Mouse (Mus musculus) neural tube, embryonic 12.5 days (tissue): ENCODE results near the gene Pcdh15. TPM values are rescaled to one million over a fixed set of nuclear protein-coding genes. Genes with fewer than 3 reads are reported as not detected.

Source experiments
- ATAC-seq: fragments of 200-750 bp; cut with Nextera tagmentation; 2 replicates; pipeline ENCODE4 v1.8.0; 2017; ENCODE audit warnings: low read depth, mild to moderate bottlenecking, moderate TSS enrichment, moderate library complexity; ENCODE audit not compliant: low FRiP score
- H3K27ac ChIP-seq: fragments of 300-500 bp; sonication (generic); 2 replicates; pipeline ENCODE4 v1.5.1; 2016
- H3K27me3 ChIP-seq: fragments of 300-500 bp; sonication (generic); replicated peaks from 2 replicates; pipeline ENCODE4 v1.6.1; 2016; ENCODE audit warnings: mild to moderate bottlenecking
- H3K36me3 ChIP-seq: fragments of 300-500 bp; sonication (generic); 2 replicates; pipeline ENCODE4 v1.6.1; 2016; ENCODE audit warnings: mild to moderate bottlenecking
- H3K4me1 ChIP-seq: fragments of 300-500 bp; sonication (generic); 2 replicates; pipeline ENCODE4 v1.6.1; 2016
- H3K4me2 ChIP-seq: fragments of 300-500 bp; sonication (generic); replicated peaks from 2 replicates; pipeline ENCODE4 v1.6.1; 2016; ENCODE audit warnings: mild to moderate bottlenecking
- H3K4me3 ChIP-seq: fragments of 300-500 bp; sonication (generic); 2 replicates; pipeline ENCODE4 v1.5.1; 2016
- H3K9ac ChIP-seq: fragments of 300-500 bp; sonication (generic); 2 replicates; pipeline ENCODE4 v1.6.1; 2016; ENCODE audit warnings: mild to moderate bottlenecking
- H3K9me3 ChIP-seq: fragments of 300-500 bp; sonication (generic); 2 replicates; pipeline ENCODE4 v1.6.1; 2016; ENCODE audit warnings: mild to moderate bottlenecking
- WGBS: fragments of 180-500 bp; shearing (Covaris S2); methylation state at CpG from one replicate; pipeline ENCODE4 v1.1.7; 2016; 5-methylcytosine and 5-hydroxymethylcytosine counted together
- polyA plus RNA-seq: library from polyadenylated mRNA; unstranded; fragments of >200 nt; fragmentation: Nextera tagmentation; extraction: Ambion mirVana; gene quantifications from 2 replicates; pipeline ENCODE4 v1.2.1, GENCODE M21; 2016

The Pcdh15 gene
- polyA plus RNA-seq, 1 experiment from 2014 or later: 7.1 TPM

- H3K9me3 ChIP-seq: no peaks in the 10 kb centered on the region
- H3K27me3 ChIP-seq: no peaks in the 10 kb centered on the region
- no peak overlapping the region for H3K9ac ChIP-seq
- no peak overlapping the region for H3K4me2 ChIP-seq
- no peaks in the 10 kb centered on the region for H3K36me3 ChIP-seq
- WGBS: 80% methylated on average over 4 of the region's 4 CpGs
- no peaks in the 10 kb centered on the region for H3K4me1 ChIP-seq
- no peak overlapping the region for H3K27ac ChIP-seq
- H3K4me3 ChIP-seq: no peak overlapping the region
- no peak for ATAC-seq
These were observed 48.8 kb downstream of the Pcdh15 start for GRCm38 (mm10) chr10:73147978-73148377.

- H3K4me1 ChIP-seq: no peaks in the 10 kb centered on the region
- H3K4me2 ChIP-seq: no peak overlapping the region
- no peaks in the 10 kb centered on the region for H3K27me3 ChIP-seq
- no peak overlapping the region for H3K4me3 ChIP-seq
- ATAC-seq: no peak
- H3K9ac ChIP-seq: no peak overlapping the region
- no peaks in the 10 kb centered on the region for H3K9me3 ChIP-seq
- WGBS: 81% methylated on average over 5 of the region's 5 CpGs
- no peaks in the 10 kb centered on the region for H3K36me3 ChIP-seq
- H3K27ac ChIP-seq: no peak overlapping the region
These were observed 55.4 kb downstream of the Pcdh15 start for GRCm38 (mm10) chr10:73154544-73154943.

GRCm38 (mm10) chr10:73161757-73162156, 62.6 kb downstream of the Pcdh15 start:
- no peak overlapping the region for H3K4me2 ChIP-seq
- ATAC-seq: no peak
- H3K9me3 ChIP-seq: no peaks in the 10 kb centered on the region
- no peak overlapping the region for H3K4me3 ChIP-seq
- H3K9ac ChIP-seq: no peak overlapping the region
- no peaks in the 10 kb centered on the region for H3K36me3 ChIP-seq
- no peaks in the 10 kb centered on the region for H3K4me1 ChIP-seq
- WGBS: 91% methylated on average over 1 of the region's 1 CpGs
- no peak overlapping the region for H3K27ac ChIP-seq
- no peaks in the 10 kb centered on the region for H3K27me3 ChIP-seq

GRCm38 (mm10) chr10:73216001-73216400, 116.9 kb downstream of the Pcdh15 start:
- ATAC-seq: no peak
- H3K36me3 ChIP-seq: no peaks in the 10 kb centered on the region
- H3K9me3 ChIP-seq: no peaks in the 10 kb centered on the region
- 70% methylated on average over 2 of the region's 2 CpGs for WGBS
- no peak overlapping the region for H3K9ac ChIP-seq
- H3K4me2 ChIP-seq: no peak overlapping the region
- no peaks in the 10 kb centered on the region for H3K4me1 ChIP-seq
- no peak overlapping the region for H3K4me3 ChIP-seq
- H3K27me3 ChIP-seq: no peaks in the 10 kb centered on the region
- H3K27ac ChIP-seq: no peak overlapping the region

- Histone ChIP-seq H3K27ac (no peak overlapping the region), H3K36me3 (no peaks in the 10 kb centered on the region), H3K4me1 (no peaks in the 10 kb centered on the region), H3K4me2 (no peak overlapping the region), H3K9ac (no peak overlapping the region), H3K27me3 (no peaks in the 10 kb centered on the region), H3K9me3 (no peaks in the 10 kb centered on the region), H3K4me3 (no peak overlapping the region)
- ATAC-seq: no peak
- 84% methylated on average over 5 of the region's 5 CpGs for WGBS
These were observed 143.2 kb downstream of the Pcdh15 start for GRCm38 (mm10) chr10:73242294-73242693.

GRCm38 (mm10) chr10:73280438-73280837, 181.3 kb downstream of the Pcdh15 start:
- H3K9me3 ChIP-seq: no peaks in the 10 kb centered on the region
- H3K9ac ChIP-seq: no peak overlapping the region
- H3K4me1 ChIP-seq: no peaks in the 10 kb centered on the region
- no peak overlapping the region for H3K4me3 ChIP-seq
- H3K27me3 ChIP-seq: no peaks in the 10 kb centered on the region
- no peak for ATAC-seq
- WGBS: 85% methylated on average over 4 of the region's 4 CpGs
- H3K36me3 ChIP-seq: no peaks in the 10 kb centered on the region
- H3K27ac ChIP-seq: no peak overlapping the region
- no peak overlapping the region for H3K4me2 ChIP-seq

- H3K4me3 ChIP-seq: no peak overlapping the region
- H3K27me3 ChIP-seq: no peaks in the 10 kb centered on the region
- WGBS: 75% methylated on average over 5 of the region's 5 CpGs
These were observed 197.3 kb downstream of the Pcdh15 start for GRCm38 (mm10) chr10:73296456-73296855.

GRCm38 (mm10) chr10:73301951-73302350, 202.8 kb downstream of the Pcdh15 start:
- H3K27me3 ChIP-seq: no peaks in the 10 kb centered on the region
- H3K9me3 ChIP-seq: no peaks in the 10 kb centered on the region
- H3K27ac ChIP-seq: no peak overlapping the region
- ATAC-seq: no peak
- H3K36me3 ChIP-seq: no peaks in the 10 kb centered on the region
- WGBS: 91% methylated on average over 8 of the region's 8 CpGs
- no peaks in the 10 kb centered on the region for H3K4me1 ChIP-seq
- H3K9ac ChIP-seq: no peak overlapping the region
- H3K4me2 ChIP-seq: no peak overlapping the region
- no peak overlapping the region for H3K4me3 ChIP-seq

More at GRCm38 (mm10) chr10:73296456-73296855, 197.3 kb downstream of the Pcdh15 start:
- Histone ChIP-seq H3K4me1 (no peaks in the 10 kb centered on the region), H3K4me2 (no peak overlapping the region), H3K9me3 (no peaks in the 10 kb centered on the region), H3K9ac (no peak overlapping the region), H3K36me3 (no peaks in the 10 kb centered on the region), H3K27ac (no peak overlapping the region)
- no peak for ATAC-seq

GRCm38 (mm10) chr10:73306677-73307076, 207.5 kb downstream of the Pcdh15 start:
- Histone ChIP-seq H3K27me3 (no peaks in the 10 kb centered on the region), H3K4me2 (no peak overlapping the region), H3K9ac (no peak overlapping the region), H3K4me3 (no peak overlapping the region), H3K36me3 (no peaks in the 10 kb centered on the region), H3K4me1 (no peaks in the 10 kb centered on the region), H3K27ac (no peak overlapping the region), H3K9me3 (no peaks in the 10 kb centered on the region)
- 91% methylated on average over 1 of the region's 1 CpGs for WGBS
- ATAC-seq: no peak

- no peak for ATAC-seq
- 93% methylated on average over 7 of the region's 7 CpGs for WGBS
These were observed 227.7 kb downstream of the Pcdh15 start for GRCm38 (mm10) chr10:73326861-73327260.

GRCm38 (mm10) chr10:73333426-73333825, 234.3 kb downstream of the Pcdh15 start:
- no peak overlapping the region for H3K4me3 ChIP-seq
- no peak overlapping the region for H3K4me2 ChIP-seq
- H3K9me3 ChIP-seq: no peaks in the 10 kb centered on the region
- H3K27me3 ChIP-seq: no peaks in the 10 kb centered on the region
- 79% methylated on average over 1 of the region's 1 CpGs for WGBS
- ATAC-seq: no peak
- no peak overlapping the region for H3K9ac ChIP-seq
- no peaks in the 10 kb centered on the region for H3K4me1 ChIP-seq
- no peak overlapping the region for H3K27ac ChIP-seq
- no peaks in the 10 kb centered on the region for H3K36me3 ChIP-seq

More at GRCm38 (mm10) chr10:73326861-73327260, 227.7 kb downstream of the Pcdh15 start:
- H3K36me3 ChIP-seq: no peaks in the 10 kb centered on the region
- H3K4me1 ChIP-seq: no peaks in the 10 kb centered on the region
- H3K9me3 ChIP-seq: no peaks in the 10 kb centered on the region
- no peak overlapping the region for H3K27ac ChIP-seq
- no peak overlapping the region for H3K9ac ChIP-seq
- H3K4me2 ChIP-seq: no peak overlapping the region
- H3K4me3 ChIP-seq: no peak overlapping the region
- H3K27me3 ChIP-seq: no peaks in the 10 kb centered on the region

GRCm38 (mm10) chr10:73379001-73379400, 279.9 kb downstream of the Pcdh15 start:
- Histone ChIP-seq H3K9ac (no peak overlapping the region), H3K27ac (no peak overlapping the region), H3K27me3 (no peaks in the 10 kb centered on the region), H3K4me1 (no peaks in the 10 kb centered on the region), H3K4me2 (no peak overlapping the region), H3K4me3 (no peak overlapping the region), H3K36me3 (no peaks in the 10 kb centered on the region), H3K9me3 (no peaks in the 10 kb centered on the region)
- WGBS: 78% methylated on average over 2 of the region's 2 CpGs
- ATAC-seq: no peak

GRCm38 (mm10) chr10:73384003-73384402, 284.9 kb downstream of the Pcdh15 start:
- 90% methylated on average over 2 of the region's 2 CpGs for WGBS
- no peak overlapping the region for H3K4me2 ChIP-seq

More at GRCm38 (mm10) chr10:73384003-73384402, 284.9 kb downstream of the Pcdh15 start:
- Histone ChIP-seq H3K27me3 (no peaks in the 10 kb centered on the region), H3K36me3 (no peaks in the 10 kb centered on the region), H3K27ac (no peak overlapping the region), H3K9me3 (no peaks in the 10 kb centered on the region), H3K9ac (no peak overlapping the region), H3K4me1 (no peaks in the 10 kb centered on the region), H3K4me3 (no peak overlapping the region)
- ATAC-seq: no peak
